Mouse (Mus musculus): ENCODE results near the gene Pdzd7. TPM values are rescaled to one million over a fixed set of nuclear protein-coding genes. Genes with fewer than 3 reads are reported as not detected.

Pdzd7 gene
- total RNA-seq, 1 experiment, result 0.45 TPM

DNA sequence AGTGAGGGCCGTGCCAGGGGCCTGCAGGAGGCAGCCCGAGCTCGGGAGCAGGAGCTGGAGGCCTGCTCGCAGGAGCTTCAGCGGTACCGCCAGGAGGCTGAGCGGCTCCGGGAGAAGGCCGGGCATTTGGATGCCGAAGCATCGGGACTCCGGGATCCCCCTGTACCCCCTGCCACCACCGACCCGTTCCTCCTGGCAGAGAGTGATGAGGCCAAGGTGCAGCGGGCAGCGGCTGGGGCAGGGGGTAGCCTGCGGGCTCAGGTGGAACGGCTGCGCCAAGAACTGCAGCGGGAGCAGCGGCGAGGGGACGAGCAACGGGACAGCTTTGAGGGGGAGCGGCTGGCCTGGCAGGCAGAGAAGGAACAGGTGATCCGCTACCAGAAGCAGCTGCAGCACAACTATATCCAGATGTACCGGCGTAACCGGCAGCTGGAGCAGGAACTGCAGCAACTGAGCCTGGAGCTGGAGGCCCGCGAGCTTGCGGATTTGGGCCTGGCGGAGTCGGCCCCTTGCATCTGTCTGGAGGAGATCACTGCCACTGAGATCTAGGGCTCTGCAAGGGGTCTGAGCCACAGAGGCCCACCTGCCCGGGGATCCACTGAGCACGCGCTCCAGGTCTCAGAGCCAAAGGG is 19.5 kb downstream of the Pdzd7 start:
- TF ChIP-seq ZC3H11A (IDR thresholded peaks at IDR 0.05; ENCODE audit: borderline replicate concordance, low read depth, low read length) (no peak), CHD2 (IDR thresholded peaks at IDR 0.05; ENCODE audit: low read depth, low read length) (no peak), ZNF384 (IDR thresholded peaks at IDR 0.05; ENCODE audit: low read depth, low read length) (no peak), MAFK (IDR thresholded peaks at IDR 0.05; ENCODE audit: insufficient read depth, low read depth, low read length) (no peak), HCFC1 (IDR thresholded peaks at IDR 0.05; ENCODE audit: borderline replicate concordance, insufficient read depth, low read length) (no peak)
- H3K9ac ChIP-seq (ENCODE audit: insufficient read depth, low read depth, low read length, poor library complexity, severe bottlenecking), result peak overlapping the region; percentile 29; the same call in 1 of the 2 replicates
- peaks cover 25% of the 10 kb centered on the region; the same call in 1 of the 2 replicates for H3K36me3 ChIP-seq (ENCODE audit: control insufficient read depth, insufficient read depth, low read length, poor library complexity, severe bottlenecking)
- H3K4me3 ChIP-seq (ENCODE audit: insufficient read depth in 1 of 2, low read depth in 1 of 2, low read length in 2 of 2, poor library complexity in 1 of 2, severe bottlenecking in 1 of 2), result peak overlapping the region; percentile 33 to 48
- no peak for DNase-seq (ENCODE audit: low read depth, low spot score)
- in situ Hi-C loops (cut with MboI; ENCODE audit: low sequenced_read_pairs in 2 of 2, unreplicated experiment in 2 of 2), result no loop called here
- H3K4me1 ChIP-seq (ENCODE audit: control insufficient read depth in 2 of 2, insufficient read depth in 2 of 2, low read length in 2 of 2, poor library complexity in 1 of 2), result peaks cover 8 to 47% of the 10 kb centered on the region in 2 experiments; a peak in 3 of 4 replicates
- no peak overlapping the region for H3K27ac ChIP-seq (ENCODE audit: insufficient read depth, low read depth, low read length, poor library complexity, severe bottlenecking)
- no peaks in the 10 kb centered on the region for H3K9me3 ChIP-seq (ENCODE audit: control insufficient read depth, insufficient read depth, low read depth, low read length)

DNA sequence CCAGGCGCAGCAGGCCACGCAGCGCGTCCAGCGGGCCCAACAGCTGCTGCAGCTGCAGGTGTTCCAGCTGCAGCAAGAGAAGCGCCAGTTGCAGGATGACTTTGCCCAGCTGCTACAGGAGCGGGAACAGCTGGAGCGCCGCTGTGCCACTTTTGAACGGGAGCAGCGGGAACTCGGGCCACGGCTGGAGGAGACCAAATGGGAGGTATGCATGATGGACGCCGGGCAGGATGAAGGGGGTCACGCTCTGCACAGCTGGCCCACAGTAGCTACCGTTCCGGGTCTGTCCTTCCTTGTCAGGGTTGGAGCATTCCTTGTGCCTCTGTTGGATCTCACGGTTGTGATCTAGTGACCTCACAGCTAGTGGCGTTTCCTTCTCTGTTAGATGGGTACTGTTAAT is 20.7 kb downstream of the Pdzd7 start:
- Histone ChIP-seq H3K9me3 (ENCODE audit: control insufficient read depth, insufficient read depth, low read depth, low read length) (no peaks in the 10 kb centered on the region), H3K4me1 (ENCODE audit: control insufficient read depth in 2 of 2, insufficient read depth in 2 of 2, low read length in 2 of 2, poor library complexity in 1 of 2) (peaks cover 8 to 45% of the 10 kb centered on the region in 2 experiments; a peak in 3 of 4 replicates), H3K36me3 (ENCODE audit: control insufficient read depth, insufficient read depth, low read length, poor library complexity, severe bottlenecking) (peaks cover 25% of the 10 kb centered on the region; the same call in 1 of the 2 replicates), H3K4me3 (ENCODE audit: insufficient read depth in 1 of 2, low read depth in 1 of 2, low read length in 2 of 2, poor library complexity in 1 of 2, severe bottlenecking in 1 of 2) (peak overlapping the region; percentile 20 to 39; a peak in 2 of 4 replicates), H3K9ac (ENCODE audit: insufficient read depth, low read depth, low read length, poor library complexity, severe bottlenecking) (peak overlapping the region; percentile 23; the same call in 1 of the 2 replicates), H3K27ac (ENCODE audit: insufficient read depth, low read depth, low read length, poor library complexity, severe bottlenecking) (no peak overlapping the region)
- in situ Hi-C loops (cut with MboI; ENCODE audit: low sequenced_read_pairs in 2 of 2, unreplicated experiment in 2 of 2), result no loop called here
- no peak for DNase-seq (ENCODE audit: low read depth, low spot score)
- no peak for TF ChIP-seq HCFC1 (IDR thresholded peaks at IDR 0.05; ENCODE audit: borderline replicate concordance, insufficient read depth, low read length)

DNA sequence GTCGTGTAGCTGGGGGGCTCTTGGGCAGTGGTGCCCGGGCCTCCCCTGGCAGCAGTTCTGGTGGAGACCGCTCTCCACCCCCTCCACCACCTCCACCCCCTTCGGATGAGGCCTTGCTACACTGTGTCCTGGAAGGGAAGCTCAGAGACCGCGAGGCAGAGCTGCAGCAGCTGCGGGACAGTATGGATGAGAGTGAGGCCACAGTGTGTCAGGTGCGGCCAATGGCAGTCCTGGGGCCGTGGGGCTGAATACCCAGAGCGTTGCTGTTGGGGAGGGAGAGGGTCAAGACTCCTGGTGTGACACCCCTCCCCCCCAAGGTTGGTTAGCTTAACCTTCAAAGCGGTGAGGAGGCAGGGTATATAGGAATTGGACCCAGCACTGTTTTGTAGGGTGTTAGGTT is 21.5 kb downstream of the Pdzd7 start:
- Histone ChIP-seq H3K36me3 (ENCODE audit: control insufficient read depth, insufficient read depth, low read length, poor library complexity, severe bottlenecking) (peaks cover 25% of the 10 kb centered on the region; the same call in 1 of the 2 replicates), H3K27ac (ENCODE audit: insufficient read depth, low read depth, low read length, poor library complexity, severe bottlenecking) (no peak overlapping the region), H3K9ac (ENCODE audit: insufficient read depth, low read depth, low read length, poor library complexity, severe bottlenecking) (no peak overlapping the region), H3K4me3 (ENCODE audit: insufficient read depth in 1 of 2, low read depth in 1 of 2, low read length in 2 of 2, poor library complexity in 1 of 2, severe bottlenecking in 1 of 2) (no peak overlapping the region), H3K4me1 (ENCODE audit: control insufficient read depth in 2 of 2, insufficient read depth in 2 of 2, low read length in 2 of 2, poor library complexity in 1 of 2) (peaks cover 8 to 43% of the 10 kb centered on the region in 2 experiments; a peak in 3 of 4 replicates), H3K9me3 (ENCODE audit: control insufficient read depth, insufficient read depth, low read depth, low read length) (no peaks in the 10 kb centered on the region)
- TF ChIP-seq MAFK (IDR thresholded peaks at IDR 0.05; ENCODE audit: insufficient read depth, low read depth, low read length) (no peak), ZNF384 (IDR thresholded peaks at IDR 0.05; ENCODE audit: low read depth, low read length) (no peak), CHD2 (IDR thresholded peaks at IDR 0.05; ENCODE audit: low read depth, low read length) (no peak), HCFC1 (IDR thresholded peaks at IDR 0.05; ENCODE audit: borderline replicate concordance, insufficient read depth, low read length) (no peak), ZC3H11A (IDR thresholded peaks at IDR 0.05; ENCODE audit: borderline replicate concordance, low read depth, low read length) (no peak)
- DNase-seq (ENCODE audit: low read depth, low spot score), result no peak
- in situ Hi-C loops (cut with MboI; ENCODE audit: low sequenced_read_pairs in 2 of 2, unreplicated experiment in 2 of 2), result no loop called here

DNA sequence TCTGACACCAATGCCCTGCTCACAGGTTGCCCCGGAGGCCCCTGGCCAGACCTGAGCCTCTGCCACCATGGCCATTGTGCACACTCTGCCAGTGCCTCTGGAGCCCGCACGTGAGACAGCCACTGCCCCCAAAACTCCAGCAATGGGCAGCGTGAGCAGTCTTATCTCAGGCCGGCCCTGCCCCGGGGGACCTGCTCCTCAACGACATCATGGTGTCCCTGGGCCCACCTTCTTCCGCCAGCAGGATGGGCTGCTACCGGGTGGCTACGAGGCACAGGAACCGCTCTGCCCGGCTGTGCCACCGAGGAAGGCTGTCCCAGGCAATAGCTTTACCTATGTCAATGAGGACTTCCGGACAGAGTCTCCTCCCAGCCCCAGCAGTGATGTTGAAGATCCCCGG is 24.2 kb downstream of the Pdzd7 start:
- Histone ChIP-seq H3K9me3 (ENCODE audit: control insufficient read depth, insufficient read depth, low read depth, low read length) (no peaks in the 10 kb centered on the region), H3K4me1 (ENCODE audit: control insufficient read depth in 2 of 2, insufficient read depth in 2 of 2, low read length in 2 of 2, poor library complexity in 1 of 2) (peaks cover 2 to 26% of the 10 kb centered on the region in 2 experiments; a peak in 3 of 4 replicates), H3K4me3 (ENCODE audit: insufficient read depth in 1 of 2, low read depth in 1 of 2, low read length in 2 of 2, poor library complexity in 1 of 2, severe bottlenecking in 1 of 2) (no peak overlapping the region), H3K36me3 (ENCODE audit: control insufficient read depth, insufficient read depth, low read length, poor library complexity, severe bottlenecking) (peaks cover 21% of the 10 kb centered on the region; the same call in 1 of the 2 replicates), H3K27ac (ENCODE audit: insufficient read depth, low read depth, low read length, poor library complexity, severe bottlenecking) (no peak overlapping the region), H3K9ac (ENCODE audit: insufficient read depth, low read depth, low read length, poor library complexity, severe bottlenecking) (no peak overlapping the region)
- no peak for DNase-seq (ENCODE audit: low read depth, low spot score)
- in situ Hi-C loops (cut with MboI; ENCODE audit: low sequenced_read_pairs in 2 of 2, unreplicated experiment in 2 of 2), result no loop called here
- TF ChIP-seq HCFC1 (IDR thresholded peaks at IDR 0.05; ENCODE audit: borderline replicate concordance, insufficient read depth, low read length) (no peak), MAFK (IDR thresholded peaks at IDR 0.05; ENCODE audit: insufficient read depth, low read depth, low read length) (no peak), ZC3H11A (IDR thresholded peaks at IDR 0.05; ENCODE audit: borderline replicate concordance, low read depth, low read length) (no peak), ZNF384 (IDR thresholded peaks at IDR 0.05; ENCODE audit: low read depth, low read length) (no peak), CHD2 (IDR thresholded peaks at IDR 0.05; ENCODE audit: low read depth, low read length) (no peak)
